Mouse (Mus musculus) thymus, postnatal 14 days (tissue): ENCODE measurements around the gene Cpm.
"Not testable (repeated sequence)": the region's sequence is repeated elsewhere in the genome, so short reads cannot be mapped to it uniquely, and the experiment has no call there.

Source experiments
- DNase-seq: peaks from one replicate; pipeline ENCODE4 v3.0.0; 2021

Gene Cpm

GRCm38 (mm10) chr10:117691389-117691968 lies 62.2 kb downstream of the Cpm start:
- DNase-seq: no peak

- DNase-seq: no peak
Measured at GRCm38 (mm10) chr10:117692173-117692572, 62.9 kb downstream of the Cpm start.

GRCm38 (mm10) chr10:117692953-117693352 lies 63.7 kb downstream of the Cpm start:
- DNase-seq: no peak

GRCm38 (mm10) chr10:117694255-117694953 lies 65.1 kb downstream of the Cpm start:
- no peak for DNase-seq

GRCm38 (mm10) chr10:117695027-117695426 lies 65.7 kb downstream of the Cpm start:
- no peak for DNase-seq

GRCm38 (mm10) chr10:117695605-117696004 lies 66.3 kb downstream of the Cpm start:
- DNase-seq: no peak

GRCm38 (mm10) chr10:117696021-117696826 lies 66.9 kb downstream of the Cpm start:
- no peak for DNase-seq

- no peak for DNase-seq
Measured at GRCm38 (mm10) chr10:117696827-117697560, 67.7 kb downstream of the Cpm start.

- DNase-seq: no peak
Measured at GRCm38 (mm10) chr10:117697561-117698115, 68.3 kb downstream of the Cpm start.

- DNase-seq: no peak
Measured at GRCm38 (mm10) chr10:117698313-117699138, 69.2 kb downstream of the Cpm start.

- no peak for DNase-seq
Measured at GRCm38 (mm10) chr10:117699914-117700313, 70.6 kb downstream of the Cpm start.

GRCm38 (mm10) chr10:117700450-117700849 lies 71.2 kb downstream of the Cpm start:
- no peak for DNase-seq

- no peak for DNase-seq
Measured at GRCm38 (mm10) chr10:117701034-117701829, 71.9 kb downstream of the Cpm start.

GRCm38 (mm10) chr10:117702024-117702833 lies 72.9 kb downstream of the Cpm start:
- DNase-seq: no peak

GRCm38 (mm10) chr10:117703506-117703905 lies 74.2 kb downstream of the Cpm start:
- no peak for DNase-seq

GRCm38 (mm10) chr10:117704314-117704963 lies 75.1 kb downstream of the Cpm start:
- not testable (repeated sequence) for DNase-seq

GRCm38 (mm10) chr10:117704964-117705335 lies 75.7 kb downstream of the Cpm start:
- DNase-seq: no peak

- no peak for DNase-seq
Measured at GRCm38 (mm10) chr10:117705806-117706205, 76.5 kb downstream of the Cpm start.

- DNase-seq: no peak
Measured at GRCm38 (mm10) chr10:117706440-117706839, 77.1 kb downstream of the Cpm start.
